In genomic region chr6:66274737-66275136, GRCm38 (mm10) we compare ENCODE assay signal across 25 mouse cellular contexts.
DNase-seq lines count a peak whose midpoint lies in the region; ATAC-seq and TF ChIP-seq lines count a peak whose summit lies in the region.
"Had no signal": no experiment of that assay in that cellular context is flagged by ENCODE, and none has a peak within 500 bp of the region (broad histone marks: within the 10 kb centered on the region; RNA-seq: fewer than 3 reads in every experiment).

No protein-coding gene starts in this region.

- no peak overlapping the region for H3K27ac ChIP-seq in CH12.LX (ENCODE audit: insufficient read depth, low read depth)
- H3K27ac ChIP-seq: heart, embryonic 15.5 days; hindbrain, embryonic 14.5 days; hindbrain, postnatal 0 days had no signal

- no peaks in the 10 kb centered on the region for H3K36me3 ChIP-seq in CH12.LX (replicated peaks in 1 of 2; ENCODE audit: control insufficient read depth in 1 of 2, insufficient read depth in 1 of 2, low read length in 1 of 2)
- no peaks in the 10 kb centered on the region for H3K36me3 ChIP-seq in megakaryocyte, embryonic 14.5 days (replicated peaks; ENCODE audit: low read length)
- H3K36me3 ChIP-seq: heart, embryonic 12.5 days; heart, embryonic 15.5 days had no signal

- TF ChIP-seq POLR2A in CH12.LX (IDR thresholded peaks at IDR 0.05; ENCODE audit: low read depth, low read length), result no peak

- in situ Hi-C loops in CH12.LX (cut with MboI; ENCODE audit: low pct_ligation_motif_present, low pct_unique_long_range_greater_than_20kb, low sequenced_read_pairs), result no loop called here

- no peak for TF ChIP-seq RAD21 in CH12.LX (IDR thresholded peaks at IDR 0.05; ENCODE audit: low read depth, low read length)

- peaks cover 0 to 7% of the 10 kb centered on the region in 2 experiments; a peak in 2 of 4 replicates for H3K4me1 ChIP-seq in CH12.LX (ENCODE audit: control insufficient read depth in 1 of 2, insufficient read depth in 2 of 2)
- H3K4me1 ChIP-seq in megakaryocyte, embryonic 14.5 days, result peaks cover 46% of the 10 kb centered on the region

- no peaks in the 10 kb centered on the region for H3K9me3 ChIP-seq in CH12.LX (replicated peaks; ENCODE audit: low read length)
- 0 out of 2 replicates have a peak, but pooled peaks cover 5% of the 10 kb centered on the region for H3K9me3 ChIP-seq in megakaryocyte, embryonic 14.5 days

- no peak overlapping the region for H3K4me2 ChIP-seq in CH12.LX (ENCODE audit: insufficient read depth, low read depth, poor library complexity, severe bottlenecking)
- H3K4me2 ChIP-seq: heart, embryonic 12.5 days; heart, embryonic 15.5 days; hindbrain, embryonic 14.5 days had no signal

- TF ChIP-seq CTCF in CH12.LX (conservative IDR thresholded peaks at IDR 0.05 in 1 of 2, IDR thresholded peaks at IDR 0.05 in 1 of 2; ENCODE audit: low read depth in 2 of 2, low read length in 2 of 2), result no peak

- H3K9ac ChIP-seq in CH12.LX (ENCODE audit: insufficient read depth, low read depth), result no peak overlapping the region
- H3K9ac ChIP-seq: forebrain, postnatal 0 days; heart, embryonic 12.5 days; heart, embryonic 15.5 days; hindbrain, embryonic 14.5 days had no signal

- H3K79me2 ChIP-seq in CH12.LX (replicated peaks; ENCODE audit: control insufficient read depth, extremely low read depth, insufficient read depth, poor library complexity, severe bottlenecking), result no peaks in the 10 kb centered on the region

- peak; percentile 92 for ATAC-seq in granulocyte monocyte progenitor cell, adult 5-6 weeks (replicated peaks; ENCODE audit: poor library complexity, severe bottlenecking)
- ATAC-seq in erythroblast, adult 5-6 weeks (replicated peaks; ENCODE audit: low FRiP score, poor library complexity, severe bottlenecking), result no peak
- ATAC-seq: activated CD4-positive, CD25-positive, alpha-beta regulatory T cell, adult 4 months; forebrain, embryonic 14.5 days; forebrain, postnatal 0 days; hindbrain, postnatal 0 days; inflammation-experienced regulatory T-cells, adult 6 months; intestine, embryonic 16.5 days had no signal

- peak; percentile 5 for DNase-seq in CH12.LX (ENCODE audit: extremely low read depth)
- DNase-seq in left cerebral cortex, adult 9 months (ENCODE audit: low spot score in 2 of 2), result no peak
- DNase-seq in layer of hippocampus, adult 11-12 months (ENCODE audit: low spot score), result no peak
- DNase-seq in frontal cortex, postnatal 14 days (ENCODE audit: low spot score in 2 of 2), result no peak
- DNase-seq: adrenal gland, adult 8-10 months; adrenal gland, postnatal 25 days; B cell, adult 2 months; cerebellum, postnatal 10 days; forebrain, postnatal 0 days; gastrocnemius, postnatal 10 days; heart, adult 18-20 months; heart, postnatal 10 days; heart, postnatal 36 days; kidney, adult 18-20 months had no signal

- dilution Hi-C loops in CH12.LX (cut with MboI; ENCODE audit: extremely low pct_ligation_motif_present, extremely low pct_unique_long_range_greater_than_20kb, low sequenced_read_pairs), result no loop called here

- no peak for TF ChIP-seq EP300 in CH12.LX (IDR thresholded peaks at IDR 0.05; ENCODE audit: low read length)

- H3K4me3 ChIP-seq in CH12.LX (replicated peaks in 1 of 3; ENCODE audit: low read depth in 2 of 3, low read length in 2 of 3, poor library complexity in 1 of 3), result no peak overlapping the region
- peak overlapping the region; percentile 69 for H3K4me3 ChIP-seq in megakaryocyte, embryonic 14.5 days (replicated peaks)
- H3K4me3 ChIP-seq: heart, embryonic 12.5 days; heart, embryonic 15.5 days had no signal

- H3K27me3 ChIP-seq in CH12.LX (replicated peaks), result no peaks in the 10 kb centered on the region
- no peaks in the 10 kb centered on the region for H3K27me3 ChIP-seq in megakaryocyte, embryonic 14.5 days (replicated peaks)
- H3K27me3 ChIP-seq: heart, embryonic 12.5 days; heart, embryonic 15.5 days had no signal

TF ChIP-seq in CH12.LX, 34 proteins besides CTCF, POLR2A, EP300 and RAD21:
- TF ChIP-seq ZMIZ1 (IDR thresholded peaks at IDR 0.05; ENCODE audit: low read depth, low read length) (no peak), GABPA (IDR thresholded peaks at IDR 0.05; ENCODE audit: insufficient replicate concordance, low read depth, low read length) (no peak), ELF1 (IDR thresholded peaks at IDR 0.05; ENCODE audit: low read depth, low read length) (no peak), E2F4 (IDR thresholded peaks at IDR 0.05; ENCODE audit: insufficient replicate concordance, low read depth, low read length) (no peak), HCFC1 (IDR thresholded peaks at IDR 0.05; ENCODE audit: low read depth, low read length) (no peak), ZNF384 (IDR thresholded peaks at IDR 0.05; ENCODE audit: low read depth, low read length) (no peak), CHD1 (IDR thresholded peaks at IDR 0.05; ENCODE audit: low read depth, low read length) (no peak), JUN (IDR thresholded peaks at IDR 0.05; ENCODE audit: insufficient read depth, low read depth, low read length) (no peak), BHLHE40 (IDR thresholded peaks at IDR 0.05; ENCODE audit: low read depth, low read length) (no peak), TBP (conservative IDR thresholded peaks at IDR 0.05; ENCODE audit: low read depth, low read length) (no peak), UBTF (IDR thresholded peaks at IDR 0.05; ENCODE audit: low read depth, low read length) (no peak), POLR2AphosphoS2 (IDR thresholded peaks at IDR 0.05; ENCODE audit: low read depth, low read length) (no peak), MAX (IDR thresholded peaks at IDR 0.05; ENCODE audit: low read length) (no peak), USF1 (IDR thresholded peaks at IDR 0.05; ENCODE audit: low read depth, low read length) (no peak)
